Mouse (Mus musculus): ENCODE measurements around the gene Shisa5.
A peak's percentile ranks its signal among the peaks of the same experiment; 100 is the strongest.

DNA sequence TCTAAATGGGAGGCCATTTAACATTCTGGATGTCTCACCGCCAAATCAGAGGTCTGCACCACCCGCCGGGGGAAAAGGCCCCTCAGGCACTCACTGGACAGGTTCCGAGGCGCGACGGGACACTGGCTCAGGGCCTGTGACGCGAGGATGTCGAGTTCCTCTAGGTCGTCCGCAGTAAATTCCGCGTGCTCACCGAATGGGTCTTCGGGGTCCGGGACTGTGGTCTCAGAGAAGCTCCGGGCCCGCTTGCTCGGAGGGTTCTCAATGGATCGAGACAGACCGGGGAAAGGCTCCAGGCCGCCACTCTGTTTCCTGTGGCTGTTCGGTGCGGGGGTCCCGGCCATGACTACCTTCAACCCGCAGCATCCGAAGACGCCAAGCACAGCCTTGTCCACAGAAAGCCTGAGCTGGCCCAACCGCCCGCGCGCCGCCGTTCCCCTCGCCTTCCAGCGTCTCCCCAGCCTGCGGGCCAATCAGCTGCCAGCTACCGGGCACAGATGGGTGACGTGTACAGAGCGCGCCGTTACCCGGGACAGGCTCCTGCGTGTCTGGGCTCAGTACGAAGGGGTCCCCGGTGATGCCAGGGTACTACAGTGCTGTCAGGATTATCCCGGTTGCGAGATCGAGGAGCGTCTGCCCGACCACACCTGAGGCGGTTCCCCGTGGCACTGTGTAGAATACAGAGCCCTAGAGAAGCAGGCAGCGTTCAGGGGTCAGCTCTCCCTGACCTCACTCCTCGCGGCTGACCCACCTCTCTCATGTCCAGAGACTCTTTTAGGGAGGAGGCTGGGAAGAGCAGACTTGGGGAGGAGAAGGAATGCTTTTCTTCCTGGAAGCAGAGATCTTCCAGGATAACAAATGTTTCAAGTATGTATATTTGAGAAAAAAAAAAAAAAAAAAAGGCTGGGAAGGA lies 35.6 kb downstream of the Shisa5 start, which contains the start of gene Atrip:
- TF ChIP-seq CTCF (IDR thresholded peaks at IDR 0.05; ENCODE audit: control insufficient read depth, insufficient read depth, insufficient replicate concordance, low read depth, low read length) (no peak), POLR2A (IDR thresholded peaks at IDR 0.05; ENCODE audit: control insufficient read depth, low read depth, low read length) (peak; percentile 66)

All from testis, adult 2 months (tissue).